Mouse (Mus musculus) right cerebral cortex, adult 2 months (tissue): ENCODE results near the gene Pomgnt2.
"Not testable (repeated sequence)": the region's sequence is repeated elsewhere in the genome, so short reads cannot be mapped to it uniquely, and the experiment has no call there.

Experiments used
- DNase-seq, 2 experiments: peaks; one replicate each; pipeline ENCODE4 v3.0.0; 2021 to 2022; ENCODE audit warnings: low spot score in 2 of 2

Gene Pomgnt2

GRCm38 (mm10) chr9:121997010-121997409 is at the start of gene Pomgnt2:
Gene Pomgnt2 (minus strand): TSS chr9:121997110.
- DNase-seq: no peak

- DNase-seq: no peak
Measured at GRCm38 (mm10) chr9:122039848-122040247, 42.9 kb upstream of the Pomgnt2 start.

GRCm38 (mm10) chr9:122038631-122039030 is 41.7 kb upstream of the Pomgnt2 start:
- no peak for DNase-seq

GRCm38 (mm10) chr9:122036496-122037054 is 39.7 kb upstream of the Pomgnt2 start:
- no peak for DNase-seq

- DNase-seq: no peak
Measured at GRCm38 (mm10) chr9:122035807-122036206, 38.9 kb upstream of the Pomgnt2 start.

- DNase-seq: no peak
Measured at GRCm38 (mm10) chr9:122034949-122035348, 38.0 kb upstream of the Pomgnt2 start.

GRCm38 (mm10) chr9:122032071-122032470 is 35.2 kb upstream of the Pomgnt2 start:
- no peak for DNase-seq

GRCm38 (mm10) chr9:122030706-122031105 is 33.8 kb upstream of the Pomgnt2 start:
- DNase-seq: no peak

GRCm38 (mm10) chr9:122029765-122030164 is 32.9 kb upstream of the Pomgnt2 start:
- no peak for DNase-seq

- no peak for DNase-seq
Measured at GRCm38 (mm10) chr9:122027914-122028745, 31.2 kb upstream of the Pomgnt2 start.

GRCm38 (mm10) chr9:122027081-122027913 is 30.4 kb upstream of the Pomgnt2 start:
- DNase-seq: no peak

GRCm38 (mm10) chr9:122025855-122026590 is 29.1 kb upstream of the Pomgnt2 start:
- no peak for DNase-seq

- DNase-seq: no peak
Measured at GRCm38 (mm10) chr9:122024419-122024818, 27.5 kb upstream of the Pomgnt2 start.

- DNase-seq: no peak
Measured at GRCm38 (mm10) chr9:122023873-122024272, 27.0 kb upstream of the Pomgnt2 start.

GRCm38 (mm10) chr9:122022776-122023175 is 25.9 kb upstream of the Pomgnt2 start:
- DNase-seq: no peak

GRCm38 (mm10) chr9:122021581-122021980 is 24.7 kb upstream of the Pomgnt2 start:
- no peak for DNase-seq

GRCm38 (mm10) chr9:122021171-122021570 is 24.3 kb upstream of the Pomgnt2 start:
- DNase-seq: not testable (repeated sequence)

- DNase-seq: no peak
Measured at GRCm38 (mm10) chr9:122020321-122020720, 23.4 kb upstream of the Pomgnt2 start.

GRCm38 (mm10) chr9:122018782-122019395 is 22.0 kb upstream of the Pomgnt2 start:
- DNase-seq: peak; percentile 71 to 79

- no peak for DNase-seq
Measured at GRCm38 (mm10) chr9:122018079-122018478, 21.2 kb upstream of the Pomgnt2 start.

- DNase-seq: peak; percentile 81 to 83
Measured at GRCm38 (mm10) chr9:122014241-122014667, 17.3 kb upstream of the Pomgnt2 start.
